Mouse (Mus musculus) activated CD4-positive, CD25-positive, alpha-beta regulatory T cell, adult 4 months (primary cell): ENCODE results near the gene Tmem56. TPM values are rescaled to one million over a fixed set of nuclear protein-coding genes. Genes with fewer than 3 reads are reported as not detected.

Experiments
- ATAC-seq: one replicate; pipeline ENCODE4 v1.8.0; 2017
- polyA plus RNA-seq, 2 experiments: library from polyadenylated mRNA; unstranded; fragments of 100-300 nt; shearing (Covaris generic); gene quantifications; one replicate each; pipeline ENCODE4 v1.2.1; 2017

Gene Tmem56
- polyA plus RNA-seq, 2 experiments from 2014 or later: 0.11 TPM; not detected in 1

DNA sequence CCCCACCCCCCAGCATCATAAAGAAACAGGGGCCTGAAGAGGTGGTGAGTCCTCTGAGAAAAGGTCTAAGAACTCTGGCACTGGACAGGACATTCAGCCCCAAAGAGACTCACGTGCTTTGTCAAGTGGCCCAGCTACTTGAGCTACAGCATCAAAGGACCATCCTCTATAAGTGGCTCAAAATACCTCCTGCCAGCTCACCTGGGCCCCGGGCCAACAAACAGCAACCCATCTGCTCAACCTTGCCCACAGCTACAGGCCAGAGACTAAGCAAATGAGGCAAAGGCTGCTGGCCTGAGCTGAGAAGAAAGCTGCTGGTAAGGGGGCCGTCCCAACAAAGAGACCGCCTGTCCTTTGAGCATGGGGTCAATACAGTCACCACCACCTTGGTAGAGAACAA is 5.3 kb downstream of the Tmem56 start:
- no peak for ATAC-seq

GRCm38 (mm10) chr3:121277009-121277408 is 5.9 kb downstream of the Tmem56 start:
- no peak for ATAC-seq

DNA sequence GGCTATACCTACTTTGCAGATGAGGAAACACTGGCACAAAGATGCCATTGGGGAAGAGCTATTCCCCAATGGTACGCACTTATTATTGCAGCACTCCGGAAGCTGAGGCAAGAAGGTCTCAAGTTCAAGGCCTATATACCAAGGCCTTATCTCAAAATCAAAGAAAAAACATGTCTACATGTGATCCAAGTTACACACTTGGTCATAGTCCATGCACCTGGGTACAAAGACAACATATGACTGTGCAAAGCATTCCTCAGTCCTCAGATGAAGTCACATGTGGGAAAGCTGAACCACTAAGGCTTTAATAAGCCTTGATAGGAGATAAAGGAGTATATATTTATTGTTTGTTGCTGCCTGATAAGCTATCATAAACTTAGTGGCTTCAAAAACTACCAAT is 8.9 kb downstream of the Tmem56 start:
- ATAC-seq: no peak

DNA sequence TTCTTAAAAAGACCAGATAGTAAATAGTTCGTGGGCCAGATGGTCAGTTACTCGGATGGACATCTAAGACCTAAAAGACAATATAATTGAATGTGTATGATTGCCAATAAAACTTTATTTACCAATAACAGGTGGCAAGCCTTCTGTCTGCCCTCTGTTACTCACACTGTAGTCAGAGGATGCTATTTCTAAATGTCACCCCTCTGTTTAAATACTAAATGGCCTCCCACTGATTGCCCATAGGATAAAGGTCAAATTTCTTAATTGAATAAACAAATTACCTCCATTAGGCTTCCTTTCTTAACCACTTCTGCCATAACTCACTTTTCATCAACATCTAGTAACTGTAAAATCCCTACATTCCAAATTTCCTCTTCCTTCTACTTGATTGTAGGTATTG is 10.3 kb downstream of the Tmem56 start:
- no peak for ATAC-seq

GRCm38 (mm10) chr3:121267283-121267682 is 15.6 kb downstream of the Tmem56 start:
- ATAC-seq: no peak

- ATAC-seq: no peak
Measured at GRCm38 (mm10) chr3:121264242-121264641, 18.7 kb downstream of the Tmem56 start.

GRCm38 (mm10) chr3:121263205-121263548 is 19.7 kb downstream of the Tmem56 start:
- ATAC-seq: no peak

DNA sequence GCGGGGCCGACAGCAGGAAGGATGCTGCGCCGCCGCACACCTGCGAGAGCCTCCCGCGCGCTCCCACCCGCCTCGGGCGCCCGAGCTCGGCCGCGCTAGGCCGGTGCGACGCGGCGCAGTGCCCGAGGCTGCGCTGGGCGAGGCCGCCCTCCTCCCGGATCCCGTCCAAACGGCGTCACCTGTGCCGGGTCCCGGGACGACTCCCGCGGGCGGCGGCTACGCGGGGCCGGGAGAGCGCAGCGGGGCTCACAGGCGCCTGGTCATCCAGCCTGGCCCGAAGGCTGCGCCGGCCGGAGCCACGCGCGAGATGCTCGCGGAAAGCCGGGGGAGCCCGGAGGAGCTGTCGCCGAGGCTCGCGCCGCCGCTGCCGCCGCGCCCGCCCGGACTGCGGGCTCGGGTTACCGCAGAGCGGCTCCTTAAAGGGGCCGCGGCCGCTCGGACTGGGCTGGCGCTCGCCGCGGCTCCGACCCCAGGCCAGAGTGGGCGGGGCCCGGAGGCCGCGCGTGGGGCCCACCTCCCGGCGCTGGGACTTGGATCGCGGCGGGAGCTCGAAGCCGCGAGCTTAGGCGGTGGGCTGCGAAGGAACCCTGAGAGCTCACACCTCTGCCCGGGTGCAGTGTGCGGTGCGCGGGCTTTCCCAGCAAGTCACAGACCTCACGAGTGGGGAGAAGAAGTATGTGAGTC is 20.2 kb downstream of the Tmem56 start:
- ATAC-seq: peak; percentile 6

DNA sequence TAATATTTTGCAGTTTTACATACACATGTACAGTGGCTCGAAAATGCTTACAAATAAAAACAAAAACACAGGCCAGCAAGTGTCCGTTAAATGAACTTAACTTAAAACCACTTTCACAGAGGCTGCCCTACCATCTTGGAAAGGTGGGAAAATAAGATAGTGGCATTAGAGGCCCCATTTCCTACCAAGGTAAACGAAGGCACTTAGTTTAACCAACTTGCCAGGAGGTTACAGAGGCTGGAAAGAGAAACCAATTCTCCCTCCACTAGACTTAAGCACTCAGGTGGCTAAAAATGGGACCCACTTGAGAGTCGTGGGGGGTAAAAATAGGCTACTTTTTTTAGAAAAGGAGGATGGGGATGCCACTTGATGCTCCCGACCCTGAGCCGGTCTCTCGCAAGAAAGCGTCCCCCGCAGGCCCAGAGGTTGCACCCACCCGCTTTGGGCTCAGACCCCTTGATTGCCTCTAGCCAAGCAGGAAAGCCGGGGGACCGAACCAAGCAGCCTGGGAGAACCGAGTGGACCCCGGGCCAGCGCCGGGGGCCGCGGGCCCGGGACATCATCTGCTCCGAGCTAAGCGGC is 20.9 kb downstream of the Tmem56 start:
- no peak for ATAC-seq

- ATAC-seq: no peak
Measured at GRCm38 (mm10) chr3:121261251-121261650, 21.6 kb downstream of the Tmem56 start.

DNA sequence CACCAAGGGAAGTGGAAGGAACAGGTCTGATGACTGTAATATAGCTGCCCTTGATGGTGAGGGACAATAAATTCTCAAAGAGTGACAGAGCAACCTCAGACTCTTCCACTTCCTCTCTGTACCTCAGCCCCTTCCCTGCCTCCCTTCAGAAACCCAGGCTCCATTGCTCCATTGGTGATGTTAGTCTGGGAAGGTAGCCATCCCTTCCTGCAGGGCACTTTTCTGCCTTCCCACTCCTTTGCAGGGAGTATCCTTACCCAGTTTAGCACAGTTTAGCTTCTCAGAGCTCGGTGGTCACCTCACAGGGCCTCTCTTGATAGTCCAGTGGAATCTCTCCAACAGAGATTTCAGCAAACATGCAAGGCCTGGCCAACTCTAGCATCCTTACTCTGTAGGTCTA is 22.1 kb downstream of the Tmem56 start:
- no peak for ATAC-seq

DNA sequence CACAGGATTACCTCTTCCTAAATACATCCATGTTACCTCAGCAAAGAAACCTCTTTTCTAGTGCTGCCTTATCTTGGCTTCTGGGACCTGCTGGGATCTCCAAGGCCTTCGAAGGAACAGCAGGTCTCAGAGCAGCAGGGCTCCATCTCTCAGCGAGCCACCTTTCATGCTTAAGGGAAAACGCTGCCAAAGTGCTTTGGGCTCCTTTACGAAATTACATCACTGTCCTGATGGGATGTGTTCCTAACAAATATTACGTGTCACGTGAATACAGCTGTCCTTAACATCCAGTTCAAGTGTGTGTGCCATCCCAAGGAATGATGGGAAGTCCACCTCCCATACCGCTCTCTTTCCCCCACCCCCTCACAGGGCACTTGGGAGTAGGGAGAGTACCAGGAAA is 22.9 kb downstream of the Tmem56 start:
- ATAC-seq: no peak

DNA sequence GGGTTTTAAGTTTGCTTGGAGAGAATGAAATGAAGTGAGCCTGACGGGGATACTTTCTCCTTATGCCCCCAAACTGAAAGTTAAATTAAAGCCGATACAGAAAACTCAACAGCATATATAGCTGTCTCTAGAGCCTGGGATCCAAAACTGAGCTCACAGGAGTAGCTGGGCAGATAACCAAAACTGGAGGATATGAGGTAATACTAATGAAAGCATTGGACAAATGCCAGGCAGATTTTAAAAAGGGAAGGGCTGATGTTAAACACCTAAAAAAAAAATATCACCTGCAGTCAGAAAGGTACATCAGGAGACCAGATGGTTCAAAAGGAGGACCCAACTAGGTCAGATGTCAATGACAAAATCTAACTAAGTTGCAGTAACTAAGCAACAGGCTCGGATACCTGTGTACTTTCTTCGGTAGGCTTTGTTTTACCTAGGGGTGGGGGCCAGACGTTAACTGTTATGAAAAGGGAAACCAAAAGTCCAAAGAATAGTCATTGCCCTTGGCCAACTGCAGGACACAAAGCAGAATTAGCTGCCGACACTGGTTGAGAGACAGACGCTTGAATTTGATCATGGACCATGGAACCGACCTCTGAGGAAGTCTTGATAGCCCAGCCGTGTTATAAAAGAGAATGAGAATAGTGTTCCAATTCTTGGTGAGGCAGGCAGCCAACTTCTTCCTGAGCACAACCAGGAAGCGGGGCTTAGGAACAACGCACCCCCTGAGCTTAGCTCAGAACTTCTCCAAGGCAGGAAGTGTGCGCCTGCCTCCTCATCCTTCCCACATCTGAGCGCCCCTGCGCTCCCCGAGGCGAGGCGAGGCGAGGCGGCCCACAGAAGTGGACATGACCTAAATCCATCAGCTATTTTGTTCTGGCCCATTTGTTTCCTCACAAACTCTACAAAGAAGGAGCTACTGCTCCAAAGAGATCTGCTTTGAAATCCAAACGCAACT is 24.1 kb downstream of the Tmem56 start:
- ATAC-seq: no peak

DNA sequence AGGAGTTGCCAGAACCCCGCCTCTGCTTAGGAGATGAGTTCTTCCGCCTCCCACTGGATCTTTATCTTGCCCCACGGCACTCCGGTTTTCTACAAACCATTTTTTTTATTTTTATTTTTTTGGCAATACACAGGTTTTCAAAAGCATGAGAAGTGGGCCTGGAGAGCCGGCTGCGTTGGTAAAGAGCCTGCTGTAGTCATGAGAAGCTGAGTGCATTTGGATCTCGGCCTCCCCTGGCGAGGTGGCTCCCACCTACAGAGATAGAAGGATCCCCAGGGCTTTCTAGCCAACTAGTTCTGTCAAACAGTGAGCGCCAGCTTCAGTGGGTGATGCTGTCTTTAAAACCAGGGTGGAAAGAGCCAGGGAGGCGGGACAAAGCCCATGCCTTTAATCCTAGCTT is 25.5 kb downstream of the Tmem56 start:
- ATAC-seq: no peak

DNA sequence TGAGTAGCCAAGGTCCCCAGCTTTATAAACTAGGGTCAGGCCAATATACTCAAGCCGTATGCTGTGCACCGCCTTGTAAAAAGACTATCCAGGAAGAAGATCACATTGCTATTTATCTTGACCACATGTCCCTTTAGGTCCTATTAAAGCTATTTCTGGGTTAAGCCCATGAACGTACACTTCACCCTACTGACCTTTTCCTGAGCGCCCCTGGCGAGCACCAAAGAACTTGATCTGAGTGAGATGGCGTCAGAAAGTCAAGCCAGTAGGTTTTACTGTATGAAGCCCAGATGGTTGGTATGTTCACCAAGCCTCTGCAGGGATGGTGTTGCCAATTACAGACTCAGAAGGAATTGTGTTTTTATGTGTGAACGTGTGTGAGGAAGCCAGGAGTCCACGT is 26.8 kb downstream of the Tmem56 start:
- no peak for ATAC-seq

DNA sequence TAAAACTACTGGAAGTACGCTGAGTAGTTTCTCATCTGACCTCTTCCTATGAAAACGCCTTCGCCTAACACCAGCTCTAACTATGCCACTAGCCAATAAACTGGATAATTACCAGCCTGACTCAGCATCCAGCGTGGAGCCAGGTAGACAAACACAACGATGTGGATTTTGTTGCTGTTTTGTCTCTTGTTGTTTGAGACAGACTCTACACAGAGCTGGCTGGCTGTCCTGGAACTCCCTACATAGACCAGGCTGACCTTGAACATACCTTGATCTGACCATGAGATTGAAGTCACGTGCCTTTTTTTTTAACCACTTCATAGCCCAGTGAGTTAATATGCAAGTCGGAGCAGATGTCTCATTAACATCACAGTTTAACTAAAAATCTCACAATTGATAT is 27.4 kb downstream of the Tmem56 start:
- ATAC-seq: no peak

DNA sequence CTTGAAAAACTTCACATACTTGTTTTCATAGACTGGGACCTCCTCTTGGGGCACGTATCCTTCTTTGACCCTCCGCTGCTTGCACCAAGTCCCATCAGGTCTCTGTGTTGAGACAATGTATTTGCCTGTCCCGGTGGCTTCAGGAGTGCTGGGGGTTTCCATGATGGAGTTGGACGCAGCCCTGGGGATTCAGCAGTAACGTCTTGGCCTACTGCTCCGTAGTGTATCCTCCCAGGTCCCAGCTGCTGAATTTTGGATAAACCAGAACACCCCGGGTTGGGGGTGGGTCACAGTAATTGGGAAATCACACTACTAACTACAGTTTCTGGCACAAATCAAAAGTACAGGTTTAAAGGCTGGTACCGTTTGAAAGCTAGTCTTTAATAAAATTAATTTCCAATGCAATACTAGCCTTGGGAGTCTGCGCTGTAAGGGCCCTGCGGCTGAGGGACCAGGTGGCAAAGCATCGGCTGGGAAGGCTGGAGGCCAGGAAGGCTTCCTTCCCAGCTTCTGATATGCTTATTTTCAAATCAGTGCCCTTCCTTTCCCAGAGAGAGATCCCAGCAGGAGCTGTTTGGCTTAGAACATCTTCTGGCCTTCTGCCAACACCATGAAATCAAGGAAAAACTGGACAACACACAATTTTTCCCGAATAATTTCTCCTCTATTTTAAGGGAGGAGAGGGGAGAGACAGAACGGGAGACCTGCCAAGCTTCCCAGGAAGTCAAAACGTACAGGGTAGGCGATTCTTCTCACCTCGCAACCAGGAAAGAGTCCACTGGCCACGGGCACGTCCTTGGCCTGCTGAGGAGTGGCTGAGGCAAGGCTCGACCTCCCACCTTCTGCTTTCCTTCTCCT is 32.1 kb downstream of the Tmem56 start:
- ATAC-seq: no peak

DNA sequence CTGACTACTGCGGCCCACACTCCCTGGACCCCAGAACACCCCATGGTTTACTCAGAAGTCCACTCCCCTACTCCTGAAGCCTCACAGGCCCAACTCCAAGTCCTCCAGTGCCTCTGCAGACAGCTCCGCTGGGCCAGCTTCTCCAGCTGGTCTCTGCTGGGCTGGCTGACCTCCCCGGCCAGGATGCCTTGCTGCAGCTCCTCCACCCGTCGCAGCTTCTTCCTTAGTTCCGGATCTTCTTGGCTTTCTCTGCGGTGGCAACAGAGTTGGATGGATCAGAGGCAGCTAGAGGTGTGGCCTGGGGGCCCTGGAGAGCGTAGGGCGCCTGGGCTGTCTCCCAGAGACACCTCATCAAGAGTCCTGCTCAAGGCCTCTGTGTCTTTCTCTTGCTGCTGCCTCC is 32.9 kb downstream of the Tmem56 start:
- ATAC-seq: no peak

- ATAC-seq: no peak
Measured at GRCm38 (mm10) chr3:121242941-121243340, 40.0 kb downstream of the Tmem56 start.

DNA sequence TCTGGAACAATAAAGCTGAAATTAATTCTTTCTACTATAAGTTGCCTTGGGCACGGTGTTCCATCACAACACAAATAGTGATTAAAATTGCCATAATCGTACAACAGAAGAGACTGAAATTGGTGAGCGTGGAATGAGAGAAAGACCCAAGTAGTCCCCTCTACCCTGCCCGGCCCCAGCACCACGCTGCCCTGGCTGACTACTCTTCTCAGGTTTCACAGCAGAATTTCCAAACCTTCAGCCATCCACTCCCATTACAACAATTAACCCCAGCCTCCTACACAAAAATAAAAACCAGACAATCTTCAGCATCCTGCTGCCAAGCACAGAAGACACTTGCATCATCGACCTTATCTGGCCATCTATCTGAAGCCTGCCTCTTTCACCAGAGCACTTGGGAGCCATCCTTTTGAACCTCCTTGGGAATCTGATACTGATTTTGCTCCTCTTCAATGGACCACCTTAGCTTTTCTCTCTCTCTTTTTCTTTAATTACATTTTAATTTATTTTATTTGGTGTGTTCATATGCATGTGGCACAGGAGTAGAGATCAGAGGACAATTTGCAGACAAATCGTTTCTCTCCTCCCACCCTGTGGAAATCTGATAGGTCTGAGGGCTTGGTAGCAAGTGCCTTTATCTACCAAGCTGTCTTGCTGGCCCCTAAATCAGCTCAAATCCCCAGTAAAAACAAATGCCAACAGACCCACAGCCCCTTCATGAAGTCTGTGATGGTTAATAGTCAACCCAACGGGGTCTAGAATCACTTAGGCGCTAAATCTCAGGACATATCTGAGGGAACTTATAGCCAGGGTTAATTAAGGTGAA is 40.6 kb downstream of the Tmem56 start:
- ATAC-seq: no peak

GRCm38 (mm10) chr3:121240362-121241040 is 42.4 kb downstream of the Tmem56 start:
- no peak for ATAC-seq
